Mouse (Mus musculus): ENCODE measurements at regions not wholly inside any gene's neighbourhood (a gene's known extent, or its start where the extent isn't known, plus 50 kb on each side); places are given as distances from the start of the nearest gene placed in this dataset.
A peak's percentile ranks its signal among the peaks of the same experiment; 100 is the strongest.

DNA sequence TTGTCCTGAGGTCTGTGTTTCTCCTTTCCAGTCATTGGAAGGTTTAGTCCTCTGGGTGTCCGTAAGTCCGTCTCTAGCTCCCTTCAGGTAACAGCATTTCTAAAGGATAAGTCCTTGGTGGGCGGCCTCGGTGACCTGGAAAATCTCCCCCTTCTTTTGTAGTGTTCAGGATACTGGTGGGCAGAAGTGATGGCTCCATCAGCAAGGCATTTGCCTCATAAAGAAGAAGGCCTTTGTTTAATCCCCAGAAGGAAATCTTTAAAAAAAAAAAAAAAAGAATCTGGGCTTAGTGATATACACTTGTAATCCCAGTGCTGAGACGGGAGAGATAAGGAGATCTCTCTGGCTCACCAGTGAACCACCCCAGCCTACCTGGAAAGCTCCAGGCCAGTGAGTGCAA lies 133.5 kb upstream of the Prkcq start:
- TF ChIP-seq MAFK (IDR thresholded peaks at IDR 0.05; ENCODE audit: insufficient read depth, low read depth, low read length): no peak
- TF ChIP-seq HCFC1 (IDR thresholded peaks at IDR 0.05; ENCODE audit: borderline replicate concordance, insufficient read depth, low read length): no peak
- peak; percentile 79 for TF ChIP-seq ZNF384 (IDR thresholded peaks at IDR 0.05; ENCODE audit: low read depth, low read length)
- TF ChIP-seq ZC3H11A (IDR thresholded peaks at IDR 0.05; ENCODE audit: borderline replicate concordance, low read depth, low read length): no peak
- TF ChIP-seq CHD2 (IDR thresholded peaks at IDR 0.05; ENCODE audit: low read depth, low read length): no peak
